Mouse (Mus musculus) mouse trophoblast stem cell (cell line): ENCODE measurements around the gene Josd2.

Source experiments
- in situ Hi-C, 2 experiments: fragments of 300-500 bp; cut with MseI, MboI; formaldehyde crosslinking; loops; 2 replicates in 1 of 2; 3 replicates in 1 of 2; pipeline ENCODE4 v1.15.1; 2025

Gene Josd2

GRCm38 (mm10) chr7:44500046-44500445 is 32.3 kb downstream of the Josd2 start:
- in situ Hi-C loops: no loop called here

- in situ Hi-C loops: no loop called here
Measured at GRCm38 (mm10) chr7:44501563-44502115, 33.9 kb downstream of the Josd2 start.

DNA sequence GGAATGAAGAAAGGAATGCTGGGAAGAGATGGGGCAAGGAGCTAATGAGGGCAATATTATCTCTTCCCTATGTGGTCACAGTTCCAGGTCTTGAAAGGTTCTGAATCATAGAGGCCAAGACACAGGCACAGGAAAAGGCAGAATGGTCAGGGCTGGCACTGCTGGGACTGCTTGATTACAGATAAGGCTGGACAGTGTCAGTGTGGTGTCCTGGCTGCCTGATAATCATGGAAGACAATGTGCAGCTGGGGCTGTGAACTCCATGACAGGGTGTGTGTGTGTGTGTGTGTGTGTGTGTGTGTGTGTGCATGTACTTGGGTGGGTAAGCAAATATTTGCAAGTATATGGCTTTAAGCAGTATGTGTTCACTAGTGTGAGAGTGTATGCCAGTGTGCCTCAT is 39.7 kb downstream of the Josd2 start:
- in situ Hi-C loops: no loop called here

DNA sequence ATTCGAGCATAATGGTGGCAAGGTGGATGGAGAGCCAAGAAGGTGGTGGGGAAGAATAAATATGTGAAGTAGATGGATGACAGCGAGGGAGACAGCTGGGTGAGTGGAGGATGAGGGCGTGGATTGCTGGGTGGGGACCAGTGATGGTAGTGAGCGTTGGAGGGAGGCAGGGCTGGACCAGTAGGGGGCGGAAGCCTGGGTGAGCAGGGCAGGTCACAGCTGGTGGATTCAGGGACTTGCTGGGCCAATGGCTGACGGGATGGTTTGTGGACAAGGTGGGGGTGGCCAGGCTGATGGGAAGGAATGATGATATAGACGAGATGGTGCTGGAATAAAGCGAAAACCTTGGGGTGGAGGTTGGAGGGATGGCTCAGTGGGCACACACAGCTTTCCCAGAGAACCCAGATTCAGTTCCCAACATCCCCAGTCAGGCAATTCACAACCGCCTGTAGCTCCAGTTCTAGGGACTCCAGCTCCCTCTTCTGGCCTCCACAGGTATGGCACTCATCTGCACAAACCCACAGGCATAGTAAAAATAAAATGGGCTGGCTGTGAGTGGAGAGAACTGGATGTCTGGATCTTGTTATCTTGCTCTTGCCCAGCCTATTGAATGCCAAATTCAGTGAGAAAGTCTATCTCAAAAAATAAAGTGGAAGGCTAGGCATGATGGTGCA is 51.6 kb downstream of the Josd2 start:
- in situ Hi-C loops: no loop called here

DNA sequence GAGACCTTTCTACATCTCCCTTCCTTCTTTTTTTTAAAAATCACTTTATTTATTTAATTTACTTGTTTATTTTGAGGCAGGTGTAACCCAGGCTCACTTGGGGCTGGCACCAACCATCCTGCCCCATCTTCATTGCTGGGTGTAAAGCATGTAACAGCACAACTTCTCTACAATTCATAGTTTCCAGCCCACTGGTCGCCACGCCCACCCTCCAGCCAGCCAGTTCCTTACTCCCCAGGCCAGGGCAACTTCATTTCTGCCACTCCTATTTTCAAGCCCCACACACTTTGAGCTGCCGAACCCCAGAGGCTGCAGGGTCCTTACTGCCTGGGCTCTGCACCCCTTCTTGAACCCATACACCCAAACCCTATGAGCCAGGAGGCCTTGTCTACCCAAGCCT is 53.2 kb downstream of the Josd2 start:
- in situ Hi-C loops: no loop called here
